Mouse (Mus musculus) kidney, adult 2 months (tissue): Measurements from ENCODE around the gene Ambp.
A peak's percentile ranks its signal among the peaks of the same experiment; 100 is the strongest.

Experiments used
- CTCF ChIP-seq: fragments of 200-500 bp; conservative IDR thresholded peaks from 2 replicates; pipeline ENCODE4 v1.5.1; 2011; ENCODE audit warnings: low read depth, mild to moderate bottlenecking, control low read depth, low read length, moderate library complexity, mixed read lengths; ENCODE audit not compliant: insufficient read depth, insufficient read length
- POLR2A ChIP-seq: fragments of 200-500 bp; IDR thresholded peaks from one replicate; pipeline ENCODE4 v1.6.1; 2011; ENCODE audit warnings: low read depth, low read length, control low read depth

DNA sequence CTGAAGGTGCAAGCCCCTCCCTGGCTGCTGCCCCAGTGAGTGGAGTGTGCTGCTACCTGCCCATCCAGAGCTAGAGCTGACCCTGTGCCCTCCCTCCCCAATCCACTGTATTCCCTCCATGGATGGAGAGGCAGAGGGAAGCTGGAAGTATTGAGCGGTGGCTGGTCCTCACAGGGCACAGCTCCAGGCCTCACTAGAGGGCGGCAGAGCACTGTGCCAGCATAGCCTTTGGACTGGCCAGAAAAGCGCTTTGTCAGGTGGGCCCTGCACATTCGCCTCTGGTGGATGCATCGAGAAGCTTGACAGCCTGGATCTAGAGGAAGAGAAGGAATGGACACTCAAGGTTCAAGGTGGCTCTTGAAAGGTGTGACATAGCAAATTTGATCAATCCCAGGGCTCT is 27.0 kb upstream of the Ambp start:
- TF ChIP-seq POLR2A (no peak), CTCF (peak; percentile 99)
